Comparison of ENCODE assay signal across 9 mouse cellular contexts in the genomic region with DNA sequence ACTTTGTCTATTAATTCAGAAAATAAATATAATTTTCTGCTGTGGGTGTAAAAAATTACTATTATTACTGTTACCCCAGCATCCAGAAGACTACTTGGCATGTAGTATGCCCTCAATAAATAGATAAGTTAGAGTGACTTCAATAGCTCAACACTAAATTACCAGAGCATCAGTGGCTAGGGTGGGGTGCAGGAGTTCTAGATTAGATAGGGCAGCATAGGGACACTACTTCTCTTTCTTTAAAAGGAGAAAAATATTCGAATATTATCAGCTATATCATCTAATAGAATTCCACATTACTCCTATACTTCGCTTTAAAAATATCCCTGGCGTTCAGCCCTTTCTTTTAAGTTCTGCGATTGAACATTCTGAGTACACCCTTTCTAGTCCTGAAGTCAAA. TPM values are rescaled to one million over a fixed set of nuclear protein-coding genes. Genes with fewer than 3 reads are reported as not detected.
DNase-seq lines count a peak whose midpoint lies in the region; ATAC-seq lines count a peak whose summit lies in the region.
"Had no signal": no experiment of that assay in that cellular context is flagged by ENCODE, and none has a peak within 500 bp of the region (broad histone marks: within the 10 kb centered on the region; RNA-seq: fewer than 3 reads in every experiment).

No protein-coding gene starts in this region.

- H3K36me3 ChIP-seq in kidney, embryonic 16.5 days (ENCODE audit: insufficient read depth, low read length) = no peaks in the 10 kb centered on the region
- no peaks in the 10 kb centered on the region for H3K36me3 ChIP-seq in embryonic facial prominence, embryonic 11.5 days (replicated peaks; ENCODE audit: control insufficient read depth, insufficient read depth, low read depth, low read length)
- H3K36me3 ChIP-seq in intestine, embryonic 15.5 days = 0 out of 2 replicates have a peak, but pooled peaks cover 3% of the 10 kb centered on the region
- H3K36me3 ChIP-seq in midbrain, embryonic 16.5 days (ENCODE audit: control insufficient read depth, insufficient read depth, low read length) = no peaks in the 10 kb centered on the region

- H3K27me3 ChIP-seq in kidney, embryonic 16.5 days (ENCODE audit: insufficient read depth, low read length) = no peaks in the 10 kb centered on the region
- H3K27me3 ChIP-seq in embryonic facial prominence, embryonic 11.5 days (ENCODE audit: control insufficient read depth, insufficient read depth, low read length) = no peaks in the 10 kb centered on the region
- no peaks in the 10 kb centered on the region for H3K27me3 ChIP-seq in intestine, embryonic 15.5 days (replicated peaks)
- no peaks in the 10 kb centered on the region for H3K27me3 ChIP-seq in midbrain, embryonic 16.5 days (ENCODE audit: control insufficient read depth, insufficient read depth, low read depth, low read length)

- WGBS in kidney, embryonic 16.5 days = 20% methylated on average over 4 of the region's 4 CpGs
- 30% methylated on average over 4 of the region's 4 CpGs for WGBS in embryonic facial prominence, embryonic 11.5 days
- 25% methylated on average over 4 of the region's 4 CpGs for WGBS in intestine, embryonic 15.5 days
- WGBS in midbrain, embryonic 16.5 days = 34% methylated on average over 4 of the region's 4 CpGs

- H3K4me2 ChIP-seq in kidney, embryonic 16.5 days (replicated peaks; ENCODE audit: low read depth, low read length) = peak overlapping the region; percentile 65
- peak overlapping the region; percentile 42 for H3K4me2 ChIP-seq in embryonic facial prominence, embryonic 11.5 days (ENCODE audit: low read depth, low read length)
- H3K4me2 ChIP-seq in intestine, embryonic 15.5 days (replicated peaks) = peak overlapping the region; percentile 64
- peak overlapping the region; percentile 82 for H3K4me2 ChIP-seq in midbrain, embryonic 16.5 days (ENCODE audit: low read length)

- no peak for DNase-seq in kidney, adult 9 months
- no peak for DNase-seq in embryonic facial prominence, embryonic 11.5 days (ENCODE audit: low spot score)
- DNase-seq in left cerebral cortex, adult 18-20 months (ENCODE audit: low spot score in 2 of 2) = no peak
- no peak for DNase-seq in layer of hippocampus, adult 8-10 months (ENCODE audit: low spot score in 2 of 2)
- no peak for DNase-seq in adrenal gland, postnatal 36 days

- H3K27ac ChIP-seq in kidney, embryonic 16.5 days (ENCODE audit: low read length) = peak overlapping the region; percentile 86
- H3K27ac ChIP-seq in embryonic facial prominence, embryonic 11.5 days (replicated peaks; ENCODE audit: low read depth, low read length) = no peak overlapping the region
- H3K27ac ChIP-seq in intestine, embryonic 15.5 days = peak overlapping the region; percentile 73
- H3K27ac ChIP-seq in midbrain, embryonic 16.5 days (ENCODE audit: low read length) = peak overlapping the region; percentile 77

- H3K9ac ChIP-seq in kidney, embryonic 16.5 days (replicated peaks; ENCODE audit: low read length) = peak overlapping the region; percentile 66
- H3K9ac ChIP-seq in embryonic facial prominence, embryonic 11.5 days (replicated peaks; ENCODE audit: low read length) = peak overlapping the region; percentile 52
- H3K9ac ChIP-seq in intestine, embryonic 15.5 days = peak overlapping the region; percentile 46; the same call in 1 of the 2 replicates
- peak overlapping the region; percentile 85 for H3K9ac ChIP-seq in midbrain, embryonic 16.5 days (ENCODE audit: low read depth, low read length)

- ATAC-seq in kidney, embryonic 16.5 days (ENCODE audit: low FRiP score, low TSS enrichment) = no peak
- ATAC-seq in embryonic facial prominence, embryonic 11.5 days (replicated peaks; ENCODE audit: insufficient number of reproducible peaks, low FRiP score, low TSS enrichment, low read depth) = peak; percentile 1; the same call in 1 of the 2 replicates
- peak; percentile 16; the same call in 1 of the 2 replicates for ATAC-seq in intestine, embryonic 15.5 days
- peak; percentile 9 for ATAC-seq in midbrain, embryonic 16.5 days

- H3K4me1 ChIP-seq in kidney, embryonic 16.5 days (ENCODE audit: insufficient read depth, low read length) = 0 out of 2 replicates have a peak, but pooled peaks cover 8% of the 10 kb centered on the region
- H3K4me1 ChIP-seq in embryonic facial prominence, embryonic 11.5 days (ENCODE audit: control insufficient read depth, insufficient read depth, low read length) = no peaks in the 10 kb centered on the region
- H3K4me1 ChIP-seq in intestine, embryonic 15.5 days (replicated peaks) = 0 out of 2 replicates have a peak, but pooled peaks cover 3% of the 10 kb centered on the region
- peaks cover 6% of the 10 kb centered on the region; the same call in 1 of the 2 replicates for H3K4me1 ChIP-seq in midbrain, embryonic 16.5 days (ENCODE audit: control insufficient read depth, insufficient read depth, low read length)

- H3K4me3 ChIP-seq in kidney, embryonic 16.5 days (ENCODE audit: low read length) = peak overlapping the region; percentile 79
- peak overlapping the region; percentile 73 for H3K4me3 ChIP-seq in embryonic facial prominence, embryonic 11.5 days (ENCODE audit: low read depth, low read length)
- peak overlapping the region; percentile 76 for H3K4me3 ChIP-seq in intestine, embryonic 15.5 days (replicated peaks)
- H3K4me3 ChIP-seq in midbrain, embryonic 16.5 days (ENCODE audit: low read depth, low read length) = peak overlapping the region; percentile 92

- H3K9me3 ChIP-seq in kidney, embryonic 16.5 days (ENCODE audit: low read length) = no peaks in the 10 kb centered on the region
- H3K9me3 ChIP-seq in embryonic facial prominence, embryonic 11.5 days (replicated peaks; ENCODE audit: control insufficient read depth, low read length) = no peaks in the 10 kb centered on the region
- no peaks in the 10 kb centered on the region for H3K9me3 ChIP-seq in intestine, embryonic 15.5 days
- H3K9me3 ChIP-seq in midbrain, embryonic 16.5 days (replicated peaks; ENCODE audit: control insufficient read depth, low read length, poor library complexity, severe bottlenecking) = no peaks in the 10 kb centered on the region

RNA-seq across cellular contexts. Expression of gene Prps1l3, which starts 0.5 kb away (rescaled TPM):
- 81.7 and 86.3 TPM in 2 replicates for polyA plus RNA-seq in kidney, embryonic 16.5 days (2015; fragmentation: Nextera tagmentation; extraction: Ambion mirVana)
- polyA plus RNA-seq in embryonic facial prominence, embryonic 11.5 days (2014; fragmentation: Nextera tagmentation; extraction: Ambion mirVana) = 99.1 and 101 TPM in 2 replicates
- polyA plus RNA-seq in intestine, embryonic 15.5 days (2015; fragmentation: Nextera tagmentation; extraction: Ambion mirVana) = 59.2 and 63.0 TPM in 2 replicates
- 27.3 and 29.9 TPM in 2 replicates for polyA plus RNA-seq in midbrain, embryonic 16.5 days (2015; fragmentation: Nextera tagmentation; extraction: Ambion mirVana)
- 10 to 100 TPM; 15.9 to 16.5 TPM for total RNA-seq in left cerebral cortex, adult 18-20 months (2021)
- 10 to 100 TPM; 15.4 to 19.8 (median 18.4) TPM for total RNA-seq in layer of hippocampus, adult 8-10 months (2022)
- total RNA-seq in adrenal gland, postnatal 36 days (2021) = 10 to 100 TPM; 33.9 to 39.0 TPM

RNA-seq across cellular contexts. Expression of gene Mipol1, which starts 0.5 kb away (rescaled TPM):
- polyA plus RNA-seq in kidney, embryonic 16.5 days (2015; fragmentation: Nextera tagmentation; extraction: Ambion mirVana) = 13.0 and 14.0 TPM in 2 replicates
- 9.1 and 12.3 TPM in 2 replicates for polyA plus RNA-seq in embryonic facial prominence, embryonic 11.5 days (2014; fragmentation: Nextera tagmentation; extraction: Ambion mirVana)
- polyA plus RNA-seq in intestine, embryonic 15.5 days (2015; fragmentation: Nextera tagmentation; extraction: Ambion mirVana) = 8.8 and 10.1 TPM in 2 replicates
- polyA plus RNA-seq in midbrain, embryonic 16.5 days (2015; fragmentation: Nextera tagmentation; extraction: Ambion mirVana) = 3.8 and 4.5 TPM in 2 replicates
- 1 to 10 TPM; 5.2 to 7.0 TPM for total RNA-seq in left cerebral cortex, adult 18-20 months (2021)
- 1 to 10 TPM; 4.5 to 7.4 (median 6.4) TPM for total RNA-seq in layer of hippocampus, adult 8-10 months (2022)
- total RNA-seq in adrenal gland, postnatal 36 days (2021) = 10 to 100 TPM; 10.3 to 13.3 TPM

RNA-seq across cellular contexts. Expression of gene Slc25a21, which starts 32.4 kb away (rescaled TPM):
- polyA plus RNA-seq in kidney, embryonic 16.5 days (2015; fragmentation: Nextera tagmentation; extraction: Ambion mirVana) = 3.4 and 3.5 TPM in 2 replicates
- polyA plus RNA-seq in embryonic facial prominence, embryonic 11.5 days (2014; fragmentation: Nextera tagmentation; extraction: Ambion mirVana) = 1.9 and 2.4 TPM in 2 replicates
- 0.23 and 0.66 TPM in 2 replicates for polyA plus RNA-seq in intestine, embryonic 15.5 days (2015; fragmentation: Nextera tagmentation; extraction: Ambion mirVana)
- polyA plus RNA-seq in midbrain, embryonic 16.5 days (2015; fragmentation: Nextera tagmentation; extraction: Ambion mirVana) = 0.15 and 0.26 TPM in 2 replicates
- under 1 TPM; 0.89 to 0.95 TPM for total RNA-seq in left cerebral cortex, adult 18-20 months (2021)
- 1 to 10 TPM in 1 of 4 experiments, under 1 TPM in 3; 0.27 to 1.1 (median 0.42) TPM for total RNA-seq in layer of hippocampus, adult 8-10 months (2022)
- under 1 TPM; 0.26 to 0.69 TPM for total RNA-seq in adrenal gland, postnatal 36 days (2021)
- polyA plus RNA-seq: large intestine, adult 2 months had no signal
